Mouse (Mus musculus) MEL (cell line): ENCODE data around the gene Scd4. TPM values are rescaled to one million over a fixed set of nuclear protein-coding genes. Genes with fewer than 3 reads are reported as not detected.

ENCODE experiments used
- DNase-seq: peaks from one replicate; pipeline ENCODE4 v3.0.0; 2011; ENCODE audit warnings: low read depth, low spot score
- H3K27ac ChIP-seq: 2 replicates; pipeline ENCODE4 v1.5.1; 2012; ENCODE audit warnings: low read depth, mild to moderate bottlenecking, control low read depth, low read length, moderate library complexity; ENCODE audit not compliant: control insufficient read depth
- H3K27me3 ChIP-seq, 2 experiments: fragments of 150-350 bp in 1 of 2; sonication (generic) in 1 of 2; 2 replicates each; pipeline ENCODE4 v1.6.1; 2012; ENCODE audit warnings: low read length in 2 of 2, mild to moderate bottlenecking in 2 of 2, improper control_type of control experiment in 1 of 2, moderate library complexity in 1 of 2; ENCODE audit not compliant: insufficient read depth in 2 of 2, control insufficient read depth in 1 of 2
- H3K36me3 ChIP-seq, 2 experiments: 2 replicates each; pipeline ENCODE4 v1.6.1; 2012 to 2014; ENCODE audit warnings: low read length in 2 of 2, improper control_type of control experiment in 1 of 2, inconsistent platforms in 1 of 2, mild to moderate bottlenecking in 1 of 2; ENCODE audit not compliant: insufficient read depth in 2 of 2, control insufficient read depth in 1 of 2
- H3K4me1 ChIP-seq, 2 experiments: fragments of 150-350 bp in 1 of 2; sonication (generic) in 1 of 2; 2 replicates each; pipeline ENCODE4 v1.6.1; 2012; ENCODE audit warnings: low read length in 2 of 2, improper control_type of control experiment in 1 of 2, mild to moderate bottlenecking in 1 of 2; ENCODE audit not compliant: insufficient read depth in 2 of 2, control insufficient read depth in 1 of 2
- H3K4me3 ChIP-seq, 2 experiments: fragments of 150-350 bp in 1 of 2; sonication (generic) in 1 of 2; 2 replicates each; pipeline ENCODE4 v1.5.1; 2012; ENCODE audit warnings: low read depth in 2 of 2, low read length in 2 of 2, mild to moderate bottlenecking in 2 of 2, moderate library complexity in 2 of 2, control low read depth in 1 of 2, improper control_type of control experiment in 1 of 2; ENCODE audit not compliant: control insufficient read depth in 1 of 2, insufficient read depth in 1 of 2
- H3K79me2 ChIP-seq: 2 replicates; pipeline ENCODE4 v1.6.1; 2012; ENCODE audit warnings: mild to moderate bottlenecking, low read length, moderate library complexity; ENCODE audit not compliant: control insufficient read depth, poor library complexity, insufficient read depth
- H3K9ac ChIP-seq: 2 replicates; pipeline ENCODE4 v1.6.1; 2012; ENCODE audit warnings: low read depth, mild to moderate bottlenecking, control low read depth, low read length, moderate library complexity; ENCODE audit not compliant: control insufficient read depth, poor library complexity, severe bottlenecking
- H3K9me3 ChIP-seq: fragments of 150-350 bp; sonication (generic); replicated peaks from 2 replicates; pipeline ENCODE4 v1.6.1; 2012; ENCODE audit warnings: mild to moderate bottlenecking, low read length, improper control_type of control experiment, moderate library complexity; ENCODE audit not compliant: insufficient read depth
- CHD2 ChIP-seq: IDR thresholded peaks from 2 replicates; pipeline ENCODE4 v1.6.1; 2011; ENCODE audit warnings: low read length, improper control_type of control experiment
- CTCF ChIP-seq, 3 experiments: IDR thresholded peaks in 2 of 3; conservative IDR thresholded peaks in 1 of 3; 2 replicates each; pipeline ENCODE4 v1.5.1; 2011 to 2012; ENCODE audit warnings: low read length in 3 of 3, low read depth in 2 of 3, mild to moderate bottlenecking in 2 of 3, improper control_type of control experiment in 1 of 3, inconsistent platforms in 1 of 3, mixed read lengths in 1 of 3, moderate library complexity in 1 of 3; ENCODE audit not compliant: control insufficient read depth in 1 of 3, insufficient read depth in 1 of 3, poor library complexity in 1 of 3, severe bottlenecking in 1 of 3
- E2F4 ChIP-seq: IDR thresholded peaks from 2 replicates; pipeline ENCODE4 v1.6.1; 2011; ENCODE audit warnings: low read depth, low read length, improper control_type of control experiment, borderline replicate concordance
- ETS1 ChIP-seq: IDR thresholded peaks from 2 replicates; pipeline ENCODE4 v1.6.1; 2012; ENCODE audit warnings: low read depth, mild to moderate bottlenecking, inconsistent platforms, low read length, improper control_type of control experiment, moderate library complexity
- MAFK ChIP-seq: IDR thresholded peaks from 2 replicates; pipeline ENCODE4 v1.6.1; 2011; ENCODE audit warnings: low read depth, mild to moderate bottlenecking, low read length, improper control_type of control experiment, borderline replicate concordance
- MAZ ChIP-seq: IDR thresholded peaks from 2 replicates; pipeline ENCODE4 v1.6.1; 2012; ENCODE audit warnings: low read depth, mild to moderate bottlenecking, inconsistent platforms, low read length, improper control_type of control experiment
- MEF2A ChIP-seq: IDR thresholded peaks from 2 replicates; pipeline ENCODE4 v1.6.1; 2014; ENCODE audit warnings: low read depth, mild to moderate bottlenecking, inconsistent platforms, low read length, improper control_type of control experiment; ENCODE audit not compliant: poor library complexity, insufficient replicate concordance, severe bottlenecking; ENCODE audit errors: extremely low read depth
- MYC ChIP-seq: IDR thresholded peaks from 2 replicates; pipeline ENCODE4 v1.6.1; 2011; ENCODE audit warnings: low read depth, mild to moderate bottlenecking, low read length, improper control_type of control experiment, moderate library complexity
- NELFE ChIP-seq: IDR thresholded peaks from 2 replicates; pipeline ENCODE4 v1.6.1; 2011; ENCODE audit warnings: low read depth, low read length, improper control_type of control experiment
- NRF1 ChIP-seq: IDR thresholded peaks from 2 replicates; pipeline ENCODE4 v1.6.1; 2014; ENCODE audit warnings: low read depth, mild to moderate bottlenecking, inconsistent platforms, low read length, improper control_type of control experiment, moderate library complexity; ENCODE audit not compliant: poor library complexity, insufficient read depth, severe bottlenecking
- POLR2AphosphoS5 ChIP-seq: IDR thresholded peaks from 2 replicates; pipeline ENCODE4 v1.6.1; 2012; ENCODE audit warnings: low read depth, borderline replicate concordance, mild to moderate bottlenecking, inconsistent platforms, low read length, moderate library complexity, mixed read lengths
- RAD21 ChIP-seq: IDR thresholded peaks from 2 replicates; pipeline ENCODE4 v1.6.1; 2011; ENCODE audit warnings: mild to moderate bottlenecking, low read depth, low read length, improper control_type of control experiment
- RCOR1 ChIP-seq: IDR thresholded peaks from 2 replicates; pipeline ENCODE4 v1.6.1; 2012; ENCODE audit warnings: low read depth, mild to moderate bottlenecking, inconsistent platforms, low read length, improper control_type of control experiment
- SIN3A ChIP-seq: IDR thresholded peaks from 2 replicates; pipeline ENCODE4 v1.6.1; 2012; ENCODE audit warnings: low read length, improper control_type of control experiment, inconsistent platforms
- TAL1 ChIP-seq: IDR thresholded peaks from 2 replicates; pipeline ENCODE4 v1.6.1; 2012; ENCODE audit warnings: mild to moderate bottlenecking, inconsistent platforms, low read length, moderate library complexity, mixed read lengths
- UBTF ChIP-seq: IDR thresholded peaks from 2 replicates; pipeline ENCODE4 v1.6.1; 2012; ENCODE audit warnings: low read depth, mild to moderate bottlenecking, inconsistent platforms, low read length, improper control_type of control experiment, moderate library complexity, borderline replicate concordance; ENCODE audit not compliant: insufficient read depth
- USF1 ChIP-seq: IDR thresholded peaks from 2 replicates; pipeline ENCODE4 v1.6.1; 2014; ENCODE audit warnings: low read depth, mild to moderate bottlenecking, inconsistent platforms, low read length, improper control_type of control experiment, moderate library complexity
- USF2 ChIP-seq, 2 experiments: IDR thresholded peaks; 2 replicates each; pipeline ENCODE4 v1.6.1; 2011 to 2012; ENCODE audit warnings: improper control_type of control experiment in 2 of 2, low read length in 2 of 2, borderline replicate concordance in 1 of 2, inconsistent platforms in 1 of 2, low read depth in 1 of 2, mild to moderate bottlenecking in 1 of 2; ENCODE audit not compliant: insufficient read depth in 1 of 2
- ZC3H11A ChIP-seq: IDR thresholded peaks from 2 replicates; pipeline ENCODE4 v1.6.1; 2012; ENCODE audit warnings: low read depth, mild to moderate bottlenecking, inconsistent platforms, low read length, improper control_type of control experiment
- ZNF384 ChIP-seq: IDR thresholded peaks from 2 replicates; pipeline ENCODE4 v1.6.1; 2012; ENCODE audit warnings: low read depth, mild to moderate bottlenecking, inconsistent platforms, low read length, improper control_type of control experiment
- polyA plus RNA-seq, 2 experiments: library from polyadenylated mRNA; stranded (reverse) in 1 of 2; unstranded in 1 of 2; fragments of >175 nt in 1 of 2; fragments of >200 nt in 1 of 2; gene quantifications; 2 replicates each; pipeline versions ENCODE4 v1.2.1 to v1.2.4; 2012; ENCODE audit warnings: low replicate concordance in 2 of 2, low read depth in 1 of 2; ENCODE audit not compliant: insufficient read length in 2 of 2, insufficient read depth in 1 of 2, missing spikeins in 1 of 2
- total RNA-seq: library from RNA; depleted of rRNA; stranded (reverse); fragments of 300-350 nt; gene quantifications from 2 replicates; pipeline ENCODE4 v1.2.3, GENCODE M21; 2012

Gene Scd4
- total and polyA plus RNA-seq, 3 experiments = 0.31 to 0.36 TPM; not detected in 1

DNA sequence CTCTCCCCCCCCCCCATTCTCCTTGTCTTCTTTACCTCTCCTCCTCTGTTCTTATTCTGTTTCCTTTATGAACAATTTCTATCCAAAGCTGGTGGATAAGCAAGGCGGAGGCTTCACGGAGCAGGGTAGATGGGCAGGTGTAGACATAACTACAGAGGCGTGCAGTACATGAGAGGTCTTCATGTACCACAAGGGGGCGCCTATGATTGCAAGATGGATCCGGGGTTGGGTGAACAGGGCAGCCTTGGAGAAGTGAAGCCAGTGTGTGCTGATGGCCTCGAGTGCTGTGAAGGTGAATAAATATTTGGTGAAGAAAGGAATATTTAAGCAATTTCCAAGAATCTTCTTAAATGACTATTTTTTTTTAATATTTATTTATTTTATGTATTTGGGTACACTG, 40.1 kb downstream of the Scd4 start (continued):
- peak; percentile 100 for TF ChIP-seq ZC3H11A
- TF ChIP-seq NELFE = no peak
- TF ChIP-seq ZNF384 = no peak
- no peak for TF ChIP-seq MAFK
- no peak for TF ChIP-seq USF1
- no peak for TF ChIP-seq MEF2A
- TF ChIP-seq POLR2AphosphoS5 = no peak
- no peak for TF ChIP-seq TAL1
- TF ChIP-seq ETS1 = no peak
- TF ChIP-seq NRF1 = no peak
- TF ChIP-seq E2F4 = no peak
- no peak; the same call in none of the 2 replicates for TF ChIP-seq RAD21
- TF ChIP-seq MAZ = peak; percentile 58; the same call in 1 of the 2 replicates
- 0 out of 2 replicates have a peak, but pooled peaks have one; percentile 24 for TF ChIP-seq SIN3A
- no peak for TF ChIP-seq UBTF
- peak in 2 of 3 experiments; percentile 81 to 96; a peak in 5 of 6 replicates for TF ChIP-seq CTCF (IDR thresholded peaks at IDR 0.05 in 2 of 3, conservative IDR thresholded peaks at IDR 0.05 in 1 of 3; ENCODE audit: control insufficient read depth in 1 of 3, insufficient read depth in 1 of 3, low read depth in 2 of 3, low read length in 3 of 3, poor library complexity in 1 of 3, severe bottlenecking in 1 of 3)
- TF ChIP-seq, all 39 proteins: peak for 5

DNA sequence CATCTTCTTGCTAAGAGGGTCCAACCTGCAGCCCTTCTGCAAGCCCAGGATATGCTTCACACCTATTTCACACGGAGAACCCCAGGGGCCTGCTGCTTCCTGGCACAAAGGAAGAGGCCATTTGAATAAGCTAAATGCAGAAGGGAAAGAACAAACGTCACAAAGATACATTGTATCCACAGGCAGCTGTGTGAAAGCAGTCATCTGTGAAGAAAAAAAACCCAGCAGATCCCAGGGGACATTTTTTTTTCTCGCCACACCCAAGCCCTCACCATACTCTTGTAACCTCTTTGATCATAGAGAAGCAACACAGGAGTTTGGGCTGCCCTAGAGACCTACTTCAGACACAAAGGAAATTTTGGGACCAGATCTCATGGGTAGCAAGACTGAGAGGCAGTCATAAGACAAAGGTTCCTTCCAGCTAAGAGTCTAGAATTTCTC, 43.6 kb downstream of the Scd4 start:
- no peak overlapping the region for H3K27ac ChIP-seq
- H3K9me3 ChIP-seq = no peaks in the 10 kb centered on the region
- H3K27me3 ChIP-seq = peaks cover 11 to 30% of the 10 kb centered on the region in 2 experiments
- H3K4me1 ChIP-seq = no peaks in the 10 kb centered on the region
- TF ChIP-seq MYC (no peak), RCOR1 (no peak), USF2 (IDR thresholded peaks at IDR 0.05; ENCODE audit: borderline replicate concordance in 1 of 2, insufficient read depth in 1 of 2, low read depth in 1 of 2, low read length in 2 of 2) (no peak), CHD2 (no peak), MAFK (no peak), ETS1 (no peak)
- H3K4me3 ChIP-seq = no peak overlapping the region
- no peak overlapping the region for H3K9ac ChIP-seq
- H3K79me2 ChIP-seq = no peaks in the 10 kb centered on the region
- DNase-seq = no peak
- no peaks in the 10 kb centered on the region for H3K36me3 ChIP-seq
